Mouse (Mus musculus) erythroblast, embryonic 14.5 days (primary cell): ENCODE results near the gene Lmna. TPM values are rescaled to one million over a fixed set of nuclear protein-coding genes. Genes with fewer than 3 reads are reported as not detected.

Source experiments
- H3K27me3 ChIP-seq: 2 replicates; pipeline ENCODE4 v1.6.1; 2012; ENCODE audit warnings: inconsistent platforms; ENCODE audit not compliant: control insufficient read depth
- H3K36me3 ChIP-seq: 2 replicates; pipeline ENCODE4 v1.6.1; 2012; ENCODE audit warnings: mild to moderate bottlenecking, inconsistent platforms; ENCODE audit not compliant: control insufficient read depth
- H3K4me1 ChIP-seq: 2 replicates; pipeline ENCODE4 v1.6.1; 2012; ENCODE audit warnings: inconsistent platforms; ENCODE audit not compliant: control insufficient read depth
- H3K4me3 ChIP-seq: replicated peaks from 2 replicates; pipeline ENCODE3; 2012; ENCODE audit warnings: moderate library complexity, mild to moderate bottlenecking, inconsistent platforms
- H3K9me3 ChIP-seq: 2 replicates; pipeline ENCODE4 v1.6.1; 2012; ENCODE audit warnings: low read length, inconsistent platforms, mixed read lengths; ENCODE audit not compliant: control insufficient read depth
- GATA1 ChIP-seq: IDR thresholded peaks from 2 replicates; pipeline ENCODE4 v1.6.1; 2012; ENCODE audit warnings: low read length, inconsistent platforms, mixed read lengths
- TAL1 ChIP-seq: IDR thresholded peaks from 3 replicates; pipeline ENCODE4 v1.6.1; 2012; ENCODE audit warnings: low read length, inconsistent platforms, mixed read lengths
- polyA plus RNA-seq: library from polyadenylated mRNA; stranded (reverse); fragments of >175 nt; gene quantifications from 2 replicates; pipeline ENCODE4 v1.2.3, GENCODE M21; 2012

Gene Lmna
- polyA plus RNA-seq, 1 experiment = 158 TPM

GRCm38 (mm10) chr3:88483621-88484020 lies 26.1 kb downstream of the Lmna start:
- H3K27me3 ChIP-seq = peaks cover 3% of the 10 kb centered on the region
- no peak for TF ChIP-seq TAL1
- TF ChIP-seq GATA1 = no peak
- no peaks in the 10 kb centered on the region for H3K9me3 ChIP-seq
- H3K4me3 ChIP-seq = no peak overlapping the region
- peaks cover 84% of the 10 kb centered on the region for H3K36me3 ChIP-seq
- H3K4me1 ChIP-seq = peaks cover 28% of the 10 kb centered on the region

- H3K36me3 ChIP-seq = peaks cover 79% of the 10 kb centered on the region
- TF ChIP-seq GATA1 = no peak
- TF ChIP-seq TAL1 = no peak
- H3K9me3 ChIP-seq = no peaks in the 10 kb centered on the region
- peaks cover 24% of the 10 kb centered on the region for H3K4me1 ChIP-seq
- H3K27me3 ChIP-seq = peaks cover 3% of the 10 kb centered on the region
- no peak overlapping the region for H3K4me3 ChIP-seq
These were observed 26.6 kb downstream of the Lmna start for GRCm38 (mm10) chr3:88483141-88483540.

GRCm38 (mm10) chr3:88482336-88482735 lies 27.4 kb downstream of the Lmna start:
- no peak for TF ChIP-seq GATA1
- no peak for TF ChIP-seq TAL1
- peaks cover 71% of the 10 kb centered on the region for H3K36me3 ChIP-seq
- no peaks in the 10 kb centered on the region for H3K9me3 ChIP-seq
- H3K27me3 ChIP-seq = peaks cover 3% of the 10 kb centered on the region
- H3K4me3 ChIP-seq = no peak overlapping the region
- H3K4me1 ChIP-seq = peaks cover 26% of the 10 kb centered on the region

GRCm38 (mm10) chr3:88481372-88482040 lies 28.2 kb downstream of the Lmna start:
- H3K4me3 ChIP-seq = no peak overlapping the region
- no peaks in the 10 kb centered on the region for H3K9me3 ChIP-seq
- peaks cover 62% of the 10 kb centered on the region for H3K36me3 ChIP-seq
- peaks cover 24% of the 10 kb centered on the region for H3K4me1 ChIP-seq
- TF ChIP-seq GATA1 (no peak), TAL1 (no peak)
- peaks cover 3% of the 10 kb centered on the region for H3K27me3 ChIP-seq

GRCm38 (mm10) chr3:88480679-88481078 lies 29.1 kb downstream of the Lmna start:
- TF ChIP-seq TAL1 (no peak), GATA1 (no peak)
- Histone ChIP-seq H3K27me3 (peaks cover 6% of the 10 kb centered on the region), H3K36me3 (peaks cover 54% of the 10 kb centered on the region), H3K4me1 (peaks cover 21% of the 10 kb centered on the region), H3K4me3 (no peak overlapping the region), H3K9me3 (no peaks in the 10 kb centered on the region)

- Histone ChIP-seq H3K9me3 (no peaks in the 10 kb centered on the region), H3K4me1 (peaks cover 18% of the 10 kb centered on the region), H3K27me3 (peaks cover 6% of the 10 kb centered on the region), H3K4me3 (no peak overlapping the region), H3K36me3 (peaks cover 46% of the 10 kb centered on the region)
- TF ChIP-seq TAL1 = no peak
- no peak for TF ChIP-seq GATA1
These were observed 29.9 kb downstream of the Lmna start for GRCm38 (mm10) chr3:88479828-88480227.

- TF ChIP-seq GATA1 (no peak), TAL1 (no peak)
These were observed 30.6 kb downstream of the Lmna start for GRCm38 (mm10) chr3:88479163-88479562.

GRCm38 (mm10) chr3:88477735-88478134 lies 32.0 kb downstream of the Lmna start:
- H3K4me3 ChIP-seq = no peak overlapping the region
- peaks cover 16% of the 10 kb centered on the region for H3K27me3 ChIP-seq
- peaks cover 8% of the 10 kb centered on the region for H3K4me1 ChIP-seq
- TF ChIP-seq TAL1 (no peak), GATA1 (no peak)
- H3K36me3 ChIP-seq = peaks cover 25% of the 10 kb centered on the region
- H3K9me3 ChIP-seq = no peaks in the 10 kb centered on the region

More at GRCm38 (mm10) chr3:88479163-88479562, 30.6 kb downstream of the Lmna start:
- Histone ChIP-seq H3K27me3 (peaks cover 11% of the 10 kb centered on the region), H3K4me1 (peaks cover 14% of the 10 kb centered on the region), H3K4me3 (no peak overlapping the region), H3K9me3 (no peaks in the 10 kb centered on the region), H3K36me3 (peaks cover 39% of the 10 kb centered on the region)

- Histone ChIP-seq H3K9me3 (no peaks in the 10 kb centered on the region), H3K36me3 (peaks cover 11% of the 10 kb centered on the region), H3K27me3 (peaks cover 14% of the 10 kb centered on the region), H3K4me1 (peaks cover 8% of the 10 kb centered on the region), H3K4me3 (no peak overlapping the region)
- TF ChIP-seq GATA1 = no peak
- TF ChIP-seq TAL1 = no peak
These were observed 33.4 kb downstream of the Lmna start for GRCm38 (mm10) chr3:88476403-88476802.
